Mouse (Mus musculus): ENCODE results near the gene Stat5a. TPM values are rescaled to one million over a fixed set of nuclear protein-coding genes. Genes with fewer than 3 reads are reported as not detected.

Gene Stat5a
- polyA plus RNA-seq, 1 experiment from 2014 or later: 1.6 TPM

GRCm38 (mm10) chr11:100897294-100898231 is 38.4 kb downstream of the Stat5a start:
- Histone ChIP-seq H3K27me3 (ENCODE audit: control insufficient read depth, insufficient read depth, low read length) (no peaks in the 10 kb centered on the region), H3K4me2 (ENCODE audit: low read depth, low read length) (no peak overlapping the region), H3K36me3 (replicated peaks; ENCODE audit: control insufficient read depth, insufficient read depth, low read depth, low read length) (peaks cover 3% of the 10 kb centered on the region; the same call in 1 of the 2 replicates), H3K9ac (replicated peaks; ENCODE audit: low read length) (no peak overlapping the region), H3K4me1 (ENCODE audit: control insufficient read depth, insufficient read depth, low read length) (no peaks in the 10 kb centered on the region), H3K4me3 (ENCODE audit: low read depth, low read length) (no peak overlapping the region), H3K9me3 (replicated peaks; ENCODE audit: control insufficient read depth, low read length) (no peaks in the 10 kb centered on the region), H3K27ac (replicated peaks; ENCODE audit: low read depth, low read length) (no peak overlapping the region)
- DNase-seq (ENCODE audit: low spot score) (no peak), ATAC-seq (replicated peaks; ENCODE audit: insufficient number of reproducible peaks, low FRiP score, low TSS enrichment, low read depth) (no peak)
- 80% methylated on average over 7 of the region's 7 CpGs for WGBS

GRCm38 (mm10) chr11:100898441-100899199 is 39.5 kb downstream of the Stat5a start:
- Histone ChIP-seq H3K9me3 (replicated peaks; ENCODE audit: control insufficient read depth, low read length) (no peaks in the 10 kb centered on the region), H3K4me1 (ENCODE audit: control insufficient read depth, insufficient read depth, low read length) (no peaks in the 10 kb centered on the region), H3K27ac (replicated peaks; ENCODE audit: low read depth, low read length) (no peak overlapping the region), H3K4me2 (ENCODE audit: low read depth, low read length) (no peak overlapping the region), H3K36me3 (replicated peaks; ENCODE audit: control insufficient read depth, insufficient read depth, low read depth, low read length) (peaks cover 3% of the 10 kb centered on the region; the same call in 1 of the 2 replicates), H3K27me3 (ENCODE audit: control insufficient read depth, insufficient read depth, low read length) (no peaks in the 10 kb centered on the region), H3K9ac (replicated peaks; ENCODE audit: low read length) (no peak overlapping the region), H3K4me3 (ENCODE audit: low read depth, low read length) (no peak overlapping the region)
- 79% methylated on average over 16 of the region's 16 CpGs for WGBS
- no peak for ATAC-seq (replicated peaks; ENCODE audit: insufficient number of reproducible peaks, low FRiP score, low TSS enrichment, low read depth)
- no peak for DNase-seq (ENCODE audit: low spot score)

- Histone ChIP-seq H3K4me1 (ENCODE audit: control insufficient read depth, insufficient read depth, low read length) (no peaks in the 10 kb centered on the region), H3K36me3 (replicated peaks; ENCODE audit: control insufficient read depth, insufficient read depth, low read depth, low read length) (peaks cover 3% of the 10 kb centered on the region; the same call in 1 of the 2 replicates), H3K9ac (replicated peaks; ENCODE audit: low read length) (no peak overlapping the region), H3K4me2 (ENCODE audit: low read depth, low read length) (no peak overlapping the region), H3K9me3 (replicated peaks; ENCODE audit: control insufficient read depth, low read length) (no peaks in the 10 kb centered on the region), H3K4me3 (ENCODE audit: low read depth, low read length) (no peak overlapping the region), H3K27me3 (ENCODE audit: control insufficient read depth, insufficient read depth, low read length) (no peaks in the 10 kb centered on the region), H3K27ac (replicated peaks; ENCODE audit: low read depth, low read length) (no peak overlapping the region)
- DNase-seq (ENCODE audit: low spot score) (no peak), ATAC-seq (replicated peaks; ENCODE audit: insufficient number of reproducible peaks, low FRiP score, low TSS enrichment, low read depth) (no peak)
- WGBS: 73% methylated on average over 15 of the region's 20 CpGs
These were observed 45.6 kb downstream of the Stat5a start for GRCm38 (mm10) chr11:100904580-100905351.

- Histone ChIP-seq H3K27ac (replicated peaks; ENCODE audit: low read depth, low read length) (no peak overlapping the region), H3K4me3 (ENCODE audit: low read depth, low read length) (no peak overlapping the region), H3K27me3 (ENCODE audit: control insufficient read depth, insufficient read depth, low read length) (no peaks in the 10 kb centered on the region), H3K36me3 (replicated peaks; ENCODE audit: control insufficient read depth, insufficient read depth, low read depth, low read length) (peaks cover 3% of the 10 kb centered on the region; the same call in 1 of the 2 replicates), H3K4me2 (ENCODE audit: low read depth, low read length) (no peak overlapping the region), H3K4me1 (ENCODE audit: control insufficient read depth, insufficient read depth, low read length) (no peaks in the 10 kb centered on the region), H3K9ac (replicated peaks; ENCODE audit: low read length) (no peak overlapping the region), H3K9me3 (replicated peaks; ENCODE audit: control insufficient read depth, low read length) (no peaks in the 10 kb centered on the region)
- ATAC-seq (replicated peaks; ENCODE audit: insufficient number of reproducible peaks, low FRiP score, low TSS enrichment, low read depth) (no peak), DNase-seq (ENCODE audit: low spot score) (no peak)
- 71% methylated on average over 1 of the region's 1 CpGs for WGBS
These were observed 46.8 kb downstream of the Stat5a start for GRCm38 (mm10) chr11:100905929-100906328.

GRCm38 (mm10) chr11:100906885-100907284 is 47.7 kb downstream of the Stat5a start:
- H3K9me3 ChIP-seq (replicated peaks; ENCODE audit: control insufficient read depth, low read length): no peaks in the 10 kb centered on the region
- no peaks in the 10 kb centered on the region for H3K27me3 ChIP-seq (ENCODE audit: control insufficient read depth, insufficient read depth, low read length)
- 0 out of 2 replicates have a peak, but pooled peaks cover under 1% of the 10 kb centered on the region for H3K36me3 ChIP-seq (replicated peaks; ENCODE audit: control insufficient read depth, insufficient read depth, low read depth, low read length)
- no peak overlapping the region for H3K4me3 ChIP-seq (ENCODE audit: low read depth, low read length)
- no peak overlapping the region for H3K9ac ChIP-seq (replicated peaks; ENCODE audit: low read length)
- no peaks in the 10 kb centered on the region for H3K4me1 ChIP-seq (ENCODE audit: control insufficient read depth, insufficient read depth, low read length)
- DNase-seq (ENCODE audit: low spot score): no peak
- no peak overlapping the region for H3K27ac ChIP-seq (replicated peaks; ENCODE audit: low read depth, low read length)
- no peak for ATAC-seq (replicated peaks; ENCODE audit: insufficient number of reproducible peaks, low FRiP score, low TSS enrichment, low read depth)
- 86% methylated on average over 4 of the region's 4 CpGs for WGBS
- no peak overlapping the region for H3K4me2 ChIP-seq (ENCODE audit: low read depth, low read length)

- Histone ChIP-seq H3K36me3 (replicated peaks; ENCODE audit: control insufficient read depth, insufficient read depth, low read depth, low read length) (no peaks in the 10 kb centered on the region), H3K4me1 (ENCODE audit: control insufficient read depth, insufficient read depth, low read length) (no peaks in the 10 kb centered on the region), H3K9me3 (replicated peaks; ENCODE audit: control insufficient read depth, low read length) (no peaks in the 10 kb centered on the region), H3K4me3 (ENCODE audit: low read depth, low read length) (no peak overlapping the region), H3K27ac (replicated peaks; ENCODE audit: low read depth, low read length) (no peak overlapping the region), H3K9ac (replicated peaks; ENCODE audit: low read length) (no peak overlapping the region), H3K27me3 (ENCODE audit: control insufficient read depth, insufficient read depth, low read length) (no peaks in the 10 kb centered on the region), H3K4me2 (ENCODE audit: low read depth, low read length) (no peak overlapping the region)
- ATAC-seq (replicated peaks; ENCODE audit: insufficient number of reproducible peaks, low FRiP score, low TSS enrichment, low read depth) (no peak), DNase-seq (ENCODE audit: low spot score) (no peak)
- WGBS: 81% methylated on average over 2 of the region's 2 CpGs
These were observed 49.0 kb downstream of the Stat5a start for GRCm38 (mm10) chr11:100908112-100908511.

- 85% methylated on average over 9 of the region's 9 CpGs for WGBS
- no peaks in the 10 kb centered on the region for H3K36me3 ChIP-seq (replicated peaks; ENCODE audit: control insufficient read depth, insufficient read depth, low read depth, low read length)
- no peaks in the 10 kb centered on the region for H3K9me3 ChIP-seq (replicated peaks; ENCODE audit: control insufficient read depth, low read length)
- H3K27me3 ChIP-seq (ENCODE audit: control insufficient read depth, insufficient read depth, low read length): no peaks in the 10 kb centered on the region
- no peaks in the 10 kb centered on the region for H3K4me1 ChIP-seq (ENCODE audit: control insufficient read depth, insufficient read depth, low read length)
- H3K9ac ChIP-seq (replicated peaks; ENCODE audit: low read length): no peak overlapping the region
- DNase-seq (ENCODE audit: low spot score) (no peak), ATAC-seq (replicated peaks; ENCODE audit: insufficient number of reproducible peaks, low FRiP score, low TSS enrichment, low read depth) (no peak)
- no peak overlapping the region for H3K4me3 ChIP-seq (ENCODE audit: low read depth, low read length)
- no peak overlapping the region for H3K4me2 ChIP-seq (ENCODE audit: low read depth, low read length)
- H3K27ac ChIP-seq (replicated peaks; ENCODE audit: low read depth, low read length): no peak overlapping the region
These were observed 49.4 kb downstream of the Stat5a start for GRCm38 (mm10) chr11:100908567-100908966.

Data from embryonic facial prominence, embryonic 11.5 days (tissue).